Mouse (Mus musculus) megakaryocyte, embryonic 14.5 days (primary cell): ENCODE data around the gene Kcna10.

Experiments used
- FLI1 ChIP-seq: IDR thresholded peaks from 2 replicates; pipeline ENCODE4 v1.6.1; 2012; ENCODE audit warnings: low read length, inconsistent platforms, mixed read lengths
- GATA1 ChIP-seq: IDR thresholded peaks from 3 replicates; pipeline ENCODE4 v1.6.1; 2012; ENCODE audit warnings: mixed read lengths, low read length, inconsistent platforms, borderline replicate concordance

DNA sequence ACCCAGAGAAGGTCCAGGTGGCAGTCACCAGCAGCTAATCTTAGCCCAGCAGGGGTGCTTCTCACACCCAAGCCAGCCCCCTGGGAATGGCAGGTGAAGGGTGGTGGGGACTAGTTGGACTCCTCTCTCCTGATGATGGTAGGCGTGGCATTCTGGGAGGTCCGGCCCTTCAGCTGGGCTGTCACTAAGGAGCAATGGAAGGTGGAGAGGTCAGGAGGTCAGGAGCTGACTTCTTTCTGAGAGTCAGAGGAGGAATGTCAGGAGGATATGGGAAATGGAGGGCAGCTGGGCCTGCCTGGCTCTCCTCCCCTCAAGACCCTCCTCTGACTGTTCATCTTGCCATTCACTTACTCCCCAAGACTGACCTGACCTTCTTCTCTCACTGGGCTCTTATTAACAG is 55.2 kb downstream of the Kcna10 start:
- TF ChIP-seq GATA1: no peak
- no peak for TF ChIP-seq FLI1
